Mouse (Mus musculus) limb, embryonic 14.5 days (tissue): ENCODE measurements around the gene Robo1. TPM values are rescaled to one million over a fixed set of nuclear protein-coding genes. Genes with fewer than 3 reads are reported as not detected.
A peak's percentile ranks its signal among the peaks of the same experiment; 100 is the strongest.

Source experiments
- ATAC-seq: fragments of 200-750 bp; cut with Nextera tagmentation; 2 replicates; pipeline ENCODE4 v1.8.0; 2017; ENCODE audit warnings: low read depth, moderate number of reproducible peaks, moderate TSS enrichment; ENCODE audit not compliant: low FRiP score
- DNase-seq: peaks from one replicate; pipeline ENCODE4 v3.0.0-alpha.2; 2015; ENCODE audit warnings: low spot score
- H3K27ac ChIP-seq: fragments of 300-500 bp; sonication (generic); replicated peaks from 2 replicates; pipeline ENCODE4 v1.5.1; 2014; ENCODE audit warnings: low read depth, mild to moderate bottlenecking, low read length, moderate library complexity, mixed read lengths
- H3K27me3 ChIP-seq: fragments of 300-500 bp; sonication (generic); 2 replicates; pipeline ENCODE4 v1.6.1; 2014; ENCODE audit warnings: low read length, mixed read lengths; ENCODE audit not compliant: control insufficient read depth, insufficient read depth
- H3K36me3 ChIP-seq: fragments of 300-500 bp; sonication (generic); 2 replicates; pipeline ENCODE4 v1.6.1; 2014; ENCODE audit warnings: mild to moderate bottlenecking, low read length, moderate library complexity, mixed read lengths; ENCODE audit not compliant: control insufficient read depth, insufficient read depth
- H3K4me1 ChIP-seq: fragments of 300-500 bp; sonication (generic); 2 replicates; pipeline ENCODE4 v1.6.1; 2014; ENCODE audit warnings: antibody characterized with exemption, low read length, mixed read lengths; ENCODE audit not compliant: control insufficient read depth, insufficient read depth
- H3K4me2 ChIP-seq: fragments of 300-500 bp; sonication (generic); replicated peaks from 2 replicates; pipeline ENCODE4 v1.6.1; 2014; ENCODE audit warnings: low read depth, mild to moderate bottlenecking, low read length, moderate library complexity; ENCODE audit not compliant: severe bottlenecking
- H3K4me3 ChIP-seq: fragments of 300-500 bp; sonication (generic); replicated peaks from 2 replicates; pipeline ENCODE4 v1.5.1; 2014; ENCODE audit warnings: low read length
- H3K9ac ChIP-seq: fragments of 300-500 bp; sonication (generic); 2 replicates; pipeline ENCODE4 v1.6.1; 2014; ENCODE audit warnings: mild to moderate bottlenecking, low read depth, low read length, moderate library complexity; ENCODE audit not compliant: severe bottlenecking
- H3K9me3 ChIP-seq: fragments of 300-500 bp; sonication (generic); 2 replicates; pipeline ENCODE4 v1.6.1; 2016; ENCODE audit warnings: low read length; ENCODE audit not compliant: control insufficient read depth
- POLR2A ChIP-seq: fragments of 200-500 bp; IDR thresholded peaks from 2 replicates; pipeline ENCODE4 v1.8.0; 2012; ENCODE audit warnings: inconsistent platforms, mild to moderate bottlenecking, moderate library complexity, borderline replicate concordance; ENCODE audit not compliant: insufficient read depth, insufficient read length; ENCODE audit errors: extremely low read depth
- WGBS: fragments of 180-500 bp; shearing (Covaris S2); extraction: QIAGEN DNeasy Blood & Tissue Kit; methylation state at CpG from one replicate; pipeline ENCODE4 v1.1.7; 2014; 5-methylcytosine and 5-hydroxymethylcytosine counted together
- polyA plus RNA-seq, 2 experiments: library from polyadenylated mRNA; depleted of rRNA in 1 of 2; stranded (reverse) in 1 of 2; unstranded in 1 of 2; fragments of >200 nt; fragmentation: Nextera tagmentation in 1 of 2; extraction: Ambion mirVana in 1 of 2; gene quantifications; 2 replicates each; pipeline versions ENCODE4 v1.2.1 to v1.2.3; 2012 to 2014

Gene Robo1
- polyA plus RNA-seq, 2 experiments, result 41.2 to 44.9 TPM

- Histone ChIP-seq H3K4me3 (no peak overlapping the region), H3K9ac (no peak overlapping the region), H3K27ac (no peak overlapping the region), H3K4me1 (no peaks in the 10 kb centered on the region), H3K36me3 (no peaks in the 10 kb centered on the region), H3K9me3 (no peaks in the 10 kb centered on the region), H3K27me3 (no peaks in the 10 kb centered on the region), H3K4me2 (no peak overlapping the region)
- no peak for TF ChIP-seq POLR2A
- ATAC-seq (no peak), DNase-seq (no peak)
- WGBS, result 81% methylated on average over 5 of the region's 5 CpGs
These were observed 397.7 kb downstream of the Robo1 start for GRCm38 (mm10) chr16:72705851-72706250.

- no peak for DNase-seq
- WGBS, result 89% methylated on average over 2 of the region's 2 CpGs
- peaks cover 3% of the 10 kb centered on the region for H3K4me1 ChIP-seq
- no peak overlapping the region for H3K4me3 ChIP-seq
- no peak for ATAC-seq
- H3K36me3 ChIP-seq, result no peaks in the 10 kb centered on the region
- H3K27ac ChIP-seq, result no peak overlapping the region
- TF ChIP-seq POLR2A, result no peak
- H3K9me3 ChIP-seq, result no peaks in the 10 kb centered on the region
- H3K4me2 ChIP-seq, result no peak overlapping the region
- H3K9ac ChIP-seq, result no peak overlapping the region
- no peaks in the 10 kb centered on the region for H3K27me3 ChIP-seq
These were observed 400.4 kb downstream of the Robo1 start for GRCm38 (mm10) chr16:72708526-72708925.

- no peak for TF ChIP-seq POLR2A
- ATAC-seq (no peak), DNase-seq (no peak)
- 76% methylated on average over 9 of the region's 9 CpGs for WGBS
- no peak overlapping the region for H3K4me3 ChIP-seq
- no peaks in the 10 kb centered on the region for H3K27me3 ChIP-seq
- no peak overlapping the region for H3K4me2 ChIP-seq
- no peak overlapping the region for H3K9ac ChIP-seq
- peaks cover 13% of the 10 kb centered on the region for H3K4me1 ChIP-seq
- H3K36me3 ChIP-seq, result no peaks in the 10 kb centered on the region
- H3K27ac ChIP-seq, result no peak overlapping the region
- no peaks in the 10 kb centered on the region for H3K9me3 ChIP-seq
These were observed 409.2 kb downstream of the Robo1 start for GRCm38 (mm10) chr16:72717118-72717802.

GRCm38 (mm10) chr16:72719063-72719462 lies 411.0 kb downstream of the Robo1 start:
- H3K9ac ChIP-seq, result no peak overlapping the region
- H3K27me3 ChIP-seq, result no peaks in the 10 kb centered on the region
- H3K4me3 ChIP-seq, result no peak overlapping the region
- DNase-seq (peak; percentile 22), ATAC-seq (peak; percentile 83)
- WGBS, result 33% methylated on average over 4 of the region's 4 CpGs
- TF ChIP-seq POLR2A, result no peak
- H3K27ac ChIP-seq, result no peak overlapping the region
- no peak overlapping the region for H3K4me2 ChIP-seq
- H3K9me3 ChIP-seq, result no peaks in the 10 kb centered on the region
- peaks cover 7% of the 10 kb centered on the region; the same call in 1 of the 2 replicates for H3K4me1 ChIP-seq
- H3K36me3 ChIP-seq, result no peaks in the 10 kb centered on the region

GRCm38 (mm10) chr16:72720979-72721378 lies 412.9 kb downstream of the Robo1 start:
- H3K4me1 ChIP-seq, result peaks cover 7% of the 10 kb centered on the region; the same call in 1 of the 2 replicates
- DNase-seq (no peak), ATAC-seq (no peak)
- no peaks in the 10 kb centered on the region for H3K27me3 ChIP-seq
- 86% methylated on average over 4 of the region's 4 CpGs for WGBS
- H3K9ac ChIP-seq, result no peak overlapping the region
- H3K36me3 ChIP-seq, result no peaks in the 10 kb centered on the region
- H3K4me3 ChIP-seq, result no peak overlapping the region
- no peak overlapping the region for H3K4me2 ChIP-seq
- no peak for TF ChIP-seq POLR2A
- H3K9me3 ChIP-seq, result no peaks in the 10 kb centered on the region
- H3K27ac ChIP-seq, result no peak overlapping the region
